Mouse (Mus musculus) kidney, postnatal 36 days (tissue): ENCODE data around the gene Vmn1r127.
"Not testable (repeated sequence)": the region's sequence is repeated elsewhere in the genome, so short reads cannot be mapped to it uniquely, and the experiment has no call there.

ENCODE experiments used
- DNase-seq, 2 experiments: peaks; one replicate each; pipeline ENCODE4 v3.0.0; 2021 to 2022; ENCODE audit warnings: mixed read lengths in 2 of 2

Vmn1r127 gene

DNA sequence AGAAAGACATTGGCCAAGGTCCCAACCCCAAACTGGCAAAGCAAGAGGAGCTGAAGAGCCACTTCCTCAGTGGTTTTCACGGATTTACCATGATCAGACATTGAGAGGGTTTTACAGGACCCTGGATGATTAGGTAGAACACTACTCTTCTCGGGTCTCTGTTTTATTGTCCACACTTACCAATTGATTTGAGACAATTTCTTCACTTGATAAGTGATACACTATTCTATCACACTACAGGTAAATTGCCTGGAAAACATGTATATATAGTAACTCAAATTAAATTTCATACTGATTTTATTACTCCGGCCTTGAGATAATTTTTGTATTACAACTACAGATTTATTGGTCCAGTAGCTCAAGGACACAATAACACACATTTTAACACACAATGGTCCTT lies at the start of gene Vmn1r127:
TSS of gene Vmn1r127 (minus strand) at position 101 of the 400 bp plus-strand sequence.
- DNase-seq = not testable (repeated sequence)

GRCm38 (mm10) chr7:21361191-21361590 lies 41.5 kb upstream of the Vmn1r127 start, which contains the start of gene Vmn1r129:
Gene Vmn1r129 (minus strand): TSS chr7:21361291.
- not testable (repeated sequence) for DNase-seq

GRCm38 (mm10) chr7:21349073-21349472 lies 29.4 kb upstream of the Vmn1r127 start, which contains the start of gene Vmn1r128:
Gene Vmn1r128 (plus strand): TSS chr7:21349373.
- not testable (repeated sequence) for DNase-seq

GRCm38 (mm10) chr7:21301367-21301766 lies 18.3 kb downstream of the Vmn1r127 start, which contains the start of gene Vmn1r126:
Gene Vmn1r126 (minus strand): TSS chr7:21301467.
- not testable (repeated sequence) for DNase-seq

GRCm38 (mm10) chr7:21271879-21272278 lies 47.8 kb downstream of the Vmn1r127 start, which contains the start of gene Vmn1r125:
Gene Vmn1r125 (plus strand): TSS chr7:21272179.
- DNase-seq = not testable (repeated sequence)
